Mouse (Mus musculus) Patski (cell line): ENCODE data around the gene Pcyox1. TPM values are rescaled to one million over a fixed set of nuclear protein-coding genes. Genes with fewer than 3 reads are reported as not detected.

Experiments
- ATAC-seq: fragments of 100-300 bp; one replicate; pipeline ENCODE4 v1.8.0; 2021
- CTCF ChIA-PET: fragments of 350-600 bp; sonication (Branson Sonifier 250); formaldehyde crosslinking; loops from one replicate; lab custom pipeline; 2022; ENCODE audit warnings: inconsistent platforms; lab: Charles Lee
- POLR2A ChIA-PET: fragments of 350-600 bp; sonication (Branson Sonifier 250); formaldehyde crosslinking; loops from one replicate; lab custom pipeline; 2022; ENCODE audit warnings: antibody characterized with exemption, inconsistent platforms; lab: Charles Lee
- DNase-seq: peaks from one replicate; pipeline ENCODE4 v3.0.0-alpha.2; 2011; ENCODE audit warnings: low read depth, low spot score
- H3K27me3 ChIP-seq: fragments of 371-371 bp; one replicate; pipeline ENCODE4 v1.5.1; 2021
- CTCF ChIP-seq: fragments of 100-300 bp; IDR thresholded peaks from one replicate; pipeline ENCODE4 v1.5.1; 2021
- in situ Hi-C: fragments of 300-500 bp; cut with MboI; formaldehyde crosslinking; loops from 3 replicates; pipeline ENCODE4 v1.11.1; 2018; ENCODE audit warnings: low pct_unique_long_range_greater_than_20kb, mixed read lengths
- polyA plus RNA-seq: library from polyadenylated mRNA; unstranded; gene quantifications from one replicate; pipeline ENCODE4 v1.2.3, GENCODE M21; 2021

Pcyox1 gene
- polyA plus RNA-seq, 1 experiment from 2014 or later, result 151 TPM

- no peak for DNase-seq
- ATAC-seq, result peak; percentile 68
- TF ChIP-seq CTCF, result no peak
Observed at GRCm38 (mm10) chr6:86400972-86401371, 4.0 kb upstream of the Pcyox1 start.

GRCm38 (mm10) chr6:86399995-86400394, 3.0 kb upstream of the Pcyox1 start:
- POLR2A ChIA-PET, result interaction anchor here (1.2 to 1.4 kb wide), 2 partner anchors 29 to 35 kb away, joined by 3 to 6 read pairs; partner anchors contain the start of gene Fam136a
- no peak for ATAC-seq
- DNase-seq, result no peak
- no peak for TF ChIP-seq CTCF
- no peaks in the 10 kb centered on the region for H3K27me3 ChIP-seq
- CTCF ChIA-PET, result interaction anchor here (1.3 to 4.9 kb wide), 3 partner anchors 8 to 34 kb away, joined by 3 to 50 read pairs (median 8); partner anchors contain the start of genes Fam136a and Snrpg
- in situ Hi-C loops, result loop anchor here (5.0 kb wide), 1 partner anchor 33 kb away; the partner anchor contains the start of gene Fam136a

More at GRCm38 (mm10) chr6:86400972-86401371, 4.0 kb upstream of the Pcyox1 start:
- in situ Hi-C loops, result loop anchor here (5.0 kb wide), 1 partner anchor 34 kb away; the partner anchor contains the start of gene Fam136a
- POLR2A ChIA-PET, result interaction anchor here (0.6 to 1.4 kb wide), 3 partner anchors 30 to 907 kb away, joined by 3 to 6 read pairs (median 3); partner anchors contain the start of gene Fam136a
- no peaks in the 10 kb centered on the region for H3K27me3 ChIP-seq
- CTCF ChIA-PET, result interaction anchor here (1.3 to 4.9 kb wide), 4 partner anchors 9 to 35 kb away, joined by 3 to 50 read pairs (median 6); partner anchors contain the start of genes Fam136a and Snrpg

DNA sequence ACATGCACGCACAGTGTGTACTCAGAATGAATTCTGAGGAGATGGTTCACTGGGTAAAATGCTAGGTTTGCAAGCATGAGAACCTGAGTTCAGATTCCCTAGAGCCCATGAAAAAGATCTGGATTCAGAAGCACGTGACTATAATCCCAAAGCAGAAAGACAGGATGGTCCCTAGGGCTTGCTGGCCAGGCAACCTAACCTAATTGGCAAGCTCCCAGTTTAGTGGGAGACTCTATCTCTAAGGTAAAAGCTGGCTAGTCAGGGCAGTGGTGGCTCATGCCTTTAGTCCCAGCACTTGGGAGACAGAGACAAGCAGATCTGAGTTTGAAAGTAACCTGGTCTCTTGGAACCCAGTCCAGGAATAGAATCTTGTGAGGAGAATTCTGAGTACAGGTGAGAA, 2.0 kb upstream of the Pcyox1 start:
- DNase-seq, result no peak
- CTCF ChIA-PET, result interaction anchor here (4.9 kb wide), 1 partner anchor 33 kb away, joined by 50 read pairs; the partner anchor contains the start of gene Fam136a
- no peak for TF ChIP-seq CTCF
- H3K27me3 ChIP-seq, result no peaks in the 10 kb centered on the region
- no peak for ATAC-seq
- in situ Hi-C loops, result no loop called here
- POLR2A ChIA-PET, result interaction anchor here (0.5 to 2.6 kb wide), 2 partner anchors 8 to 28 kb away, joined by 5 to 11 read pairs; partner anchors contain the start of gene Snrpg

GRCm38 (mm10) chr6:86397257-86397980, 465 bp upstream of the Pcyox1 start:
- in situ Hi-C loops, result no loop called here
- POLR2A ChIA-PET, result interaction anchor here (2.4 to 2.6 kb wide), 2 partner anchors 26 to 31 kb away, joined by 11 to 15 read pairs; partner anchors contain the start of genes Fam136a and Snrpg
- H3K27me3 ChIP-seq, result no peaks in the 10 kb centered on the region
- CTCF ChIA-PET, result interaction anchor here (1.0 to 4.9 kb wide), 3 partner anchors 11 to 32 kb away, joined by 3 to 50 read pairs (median 4); partner anchors contain the start of gene Fam136a
- ATAC-seq, result no peak
- TF ChIP-seq CTCF, result no peak
- no peak for DNase-seq

DNA sequence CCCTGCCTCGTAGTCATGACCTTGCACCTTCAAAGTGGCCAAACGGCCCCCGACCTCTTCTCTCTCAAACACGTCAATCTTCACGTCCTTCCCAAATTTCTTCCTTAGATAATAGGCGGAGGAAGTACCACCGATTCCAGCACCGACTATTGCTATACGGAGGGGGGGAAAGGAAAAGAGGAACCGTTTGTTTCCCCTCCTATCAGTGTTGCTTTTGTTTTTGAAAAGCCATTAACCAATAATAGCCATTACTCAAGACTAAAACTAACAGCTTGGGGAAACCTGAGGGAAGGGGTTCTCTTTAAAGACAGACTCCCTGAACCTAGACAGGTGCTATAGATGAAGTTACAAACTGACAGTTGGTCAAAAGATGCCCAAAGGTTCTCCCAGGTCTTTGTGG, 985 bp downstream of the Pcyox1 start:
- CTCF ChIA-PET, result interaction anchor here (0.8 to 1.3 kb wide), 4 partner anchors 9 to 31 kb away, joined by 3 to 6 read pairs (median 4); partner anchors contain the start of gene Fam136a
- DNase-seq (no peak), ATAC-seq (no peak)
- no peaks in the 10 kb centered on the region for H3K27me3 ChIP-seq
- POLR2A ChIA-PET, result interaction anchor here (0.6 to 2.4 kb wide), 5 partner anchors 9 to 294 kb away, joined by 3 to 15 read pairs (median 3); partner anchors contain the start of genes Fam136a and Snrpg
- no peak for TF ChIP-seq CTCF
- in situ Hi-C loops, result no loop called here

DNA sequence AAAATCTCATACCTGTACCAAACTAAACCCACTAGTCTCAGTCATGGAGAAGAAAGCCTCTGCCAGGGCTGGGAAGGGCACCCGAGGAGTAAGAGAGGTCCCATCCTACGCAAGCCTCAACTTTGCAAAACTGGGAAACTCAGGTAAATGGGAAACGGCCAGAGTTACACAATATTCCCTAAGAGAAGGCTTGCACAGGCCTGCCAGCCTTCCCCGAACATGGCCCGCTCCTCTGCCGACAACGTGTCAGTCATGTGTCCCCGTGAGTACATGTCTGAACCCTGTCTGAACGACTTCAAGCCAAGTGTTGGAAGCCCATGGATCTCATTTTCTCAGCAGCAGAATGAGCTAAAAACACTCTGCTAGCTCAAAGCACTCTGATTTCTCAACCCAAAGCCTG, 1.9 kb downstream of the Pcyox1 start:
- CTCF ChIA-PET, result interaction anchor here (0.8 to 1.3 kb wide), 3 partner anchors 10 to 30 kb away, joined by 3 to 6 read pairs (median 5); no protein-coding TSS in a partner anchor
- POLR2A ChIA-PET, result interaction anchor here (1.0 to 1.2 kb wide), 2 partner anchors 15 to 23 kb away, joined by 3 read pairs; partner anchors contain the start of gene Snrpg
- ATAC-seq (no peak), DNase-seq (no peak)
- in situ Hi-C loops, result no loop called here
- H3K27me3 ChIP-seq, result no peaks in the 10 kb centered on the region
- no peak for TF ChIP-seq CTCF

DNA sequence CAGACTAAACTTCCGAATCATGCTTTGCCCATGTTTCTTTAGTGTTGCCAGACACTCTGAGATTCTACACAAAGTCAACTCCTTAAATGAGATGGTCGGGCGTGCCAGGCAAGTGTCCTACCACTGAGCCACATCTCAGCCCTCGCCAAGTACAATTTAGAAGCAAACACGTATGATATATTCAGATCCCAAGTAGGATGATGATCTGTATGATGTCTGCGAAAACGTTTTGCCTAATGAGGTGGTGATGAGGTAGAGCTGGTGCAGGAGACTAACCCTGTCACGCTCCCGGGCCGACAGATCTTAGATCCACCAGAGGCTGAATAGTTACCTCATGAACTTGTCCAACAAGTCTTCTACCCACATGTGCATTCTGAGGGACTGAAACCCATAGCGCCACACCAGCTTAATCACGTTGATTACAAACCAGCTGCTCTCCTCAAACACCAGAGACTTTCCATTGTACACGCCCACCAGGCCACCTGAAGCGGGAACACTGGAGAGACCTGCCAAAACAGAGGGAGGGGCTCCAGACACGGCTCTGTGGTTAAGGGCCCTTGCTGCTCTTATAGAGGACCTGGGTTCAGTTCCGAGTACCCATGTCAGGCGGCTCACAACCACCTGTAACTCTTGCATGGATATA, 2.8 kb downstream of the Pcyox1 start:
- in situ Hi-C loops, result no loop called here
- no peaks in the 10 kb centered on the region for H3K27me3 ChIP-seq
- DNase-seq (no peak), ATAC-seq (no peak)
- ChIA-PET CTCF (no interaction called here), POLR2A (interaction anchor here (0.6 to 1.0 kb wide), 3 partner anchors 8 to 210 kb away, joined by 3 to 5 read pairs (median 3); no protein-coding TSS in a partner anchor)
- no peak for TF ChIP-seq CTCF

GRCm38 (mm10) chr6:86393187-86393586, 3.8 kb downstream of the Pcyox1 start:
- ATAC-seq (no peak), DNase-seq (no peak)
- ChIA-PET POLR2A (interaction anchor here (0.7 kb wide), 1 partner anchor 211 kb away, joined by 3 read pairs; no protein-coding TSS in a partner anchor), CTCF (no interaction called here)
- H3K27me3 ChIP-seq, result no peaks in the 10 kb centered on the region
- in situ Hi-C loops, result no loop called here
- TF ChIP-seq CTCF, result no peak

GRCm38 (mm10) chr6:86391326-86391725, 5.6 kb downstream of the Pcyox1 start:
- TF ChIP-seq CTCF, result no peak
- ATAC-seq (no peak), DNase-seq (no peak)
- in situ Hi-C loops, result no loop called here
- H3K27me3 ChIP-seq, result no peaks in the 10 kb centered on the region
- CTCF ChIA-PET, result interaction anchor here (0.9 to 2.1 kb wide), 2 partner anchors 9 to 26 kb away, joined by 3 to 9 read pairs; partner anchors contain the start of gene Fam136a
- POLR2A ChIA-PET, result no interaction called here

DNA sequence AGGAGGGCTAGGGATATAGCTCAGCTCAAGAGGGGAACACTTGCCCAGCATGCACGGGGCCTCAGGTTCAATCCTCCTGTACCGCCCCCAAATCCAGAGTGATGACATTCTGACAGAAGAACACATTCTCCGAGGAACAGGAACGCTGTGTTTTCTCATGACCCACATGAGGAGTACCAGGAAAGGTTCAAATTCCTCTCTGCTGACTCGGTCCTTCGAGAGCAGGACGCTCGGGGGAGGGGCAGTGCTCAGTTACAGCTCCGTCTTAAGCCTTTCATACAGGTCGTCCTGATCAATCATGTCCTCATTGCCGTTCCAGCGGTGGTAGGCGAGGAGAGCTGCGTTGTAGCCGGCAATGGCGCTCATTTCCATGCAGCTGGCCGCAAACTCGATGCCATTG, 8.5 kb downstream of the Pcyox1 start:
- in situ Hi-C loops, result no loop called here
- ChIA-PET CTCF (no interaction called here), POLR2A (no interaction called here)
- DNase-seq (no peak), ATAC-seq (no peak)
- TF ChIP-seq CTCF, result no peak
- no peaks in the 10 kb centered on the region for H3K27me3 ChIP-seq
